Mouse (Mus musculus): ENCODE measurements at regions not wholly inside any gene's neighbourhood (a gene's known extent, or its start where the extent isn't known, plus 50 kb on each side); places are given as distances from the start of the nearest gene placed in this dataset.

DNA sequence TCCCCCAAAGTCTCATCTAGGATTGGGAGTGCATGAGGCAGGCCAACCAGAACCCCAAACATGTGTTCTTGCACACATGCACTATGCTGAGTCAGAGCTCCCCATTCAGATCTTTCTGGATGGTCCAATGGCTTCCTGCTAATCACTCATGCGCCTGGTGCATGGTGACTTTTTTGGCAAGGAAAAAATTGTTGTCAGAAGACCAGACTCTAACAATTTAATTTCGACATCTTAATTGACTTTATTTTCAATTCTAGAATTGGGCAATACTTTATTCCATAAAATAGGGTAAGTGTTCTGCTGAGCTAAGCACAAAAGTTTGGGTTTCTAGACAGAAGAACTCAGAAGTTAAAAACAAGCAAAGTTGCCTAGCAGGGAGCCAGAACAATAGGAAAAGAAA is 165.7 kb downstream of the Snx19 start:
- TF ChIP-seq GATA1 (IDR thresholded peaks at IDR 0.05; ENCODE audit: borderline replicate concordance, low read length) (no peak), FLI1 (IDR thresholded peaks at IDR 0.05; ENCODE audit: low read length) (no peak)

All from megakaryocyte, embryonic 14.5 days (primary cell).